ENCODE assay signal across 8 mouse cellular contexts in genomic region chr16:18628948-18629340, GRCm38 (mm10). TPM values are rescaled to one million over a fixed set of nuclear protein-coding genes. Genes with fewer than 3 reads are reported as not detected.
DNase-seq lines count a peak whose midpoint lies in the region; ATAC-seq and TF ChIP-seq lines count a peak whose summit lies in the region.

No protein-coding gene starts in this region.

- H3K9me3 ChIP-seq in hindbrain, embryonic 11.5 days (ENCODE audit: control insufficient read depth, low read length): no peaks in the 10 kb centered on the region
- no peaks in the 10 kb centered on the region for H3K9me3 ChIP-seq in midbrain, embryonic 13.5 days

- peak overlapping the region; percentile 87 for H3K4me2 ChIP-seq in hindbrain, embryonic 11.5 days (replicated peaks; ENCODE audit: low read depth, low read length)
- peak overlapping the region; percentile 90 for H3K4me2 ChIP-seq in midbrain, embryonic 13.5 days (replicated peaks)

- TF ChIP-seq CTCF in kidney, adult 2 months (conservative IDR thresholded peaks at IDR 0.05; ENCODE audit: insufficient read depth, insufficient read length, low read depth, low read length): no peak
- TF ChIP-seq CTCF in bone marrow, adult 2 months (IDR thresholded peaks at IDR 0.05; ENCODE audit: control insufficient read depth, insufficient read depth, low read length): no peak

- H3K4me1 ChIP-seq in kidney, adult 2 months (ENCODE audit: control insufficient read depth, insufficient read depth, low read length): no peaks in the 10 kb centered on the region
- H3K4me1 ChIP-seq in bone marrow, adult 2 months (ENCODE audit: control insufficient read depth, insufficient read depth, low read length): peaks cover 3% of the 10 kb centered on the region; the same call in 1 of the 2 replicates
- H3K4me1 ChIP-seq in hindbrain, embryonic 11.5 days (replicated peaks; ENCODE audit: control insufficient read depth, insufficient read depth, low read length): peaks cover 26% of the 10 kb centered on the region
- H3K4me1 ChIP-seq in midbrain, embryonic 13.5 days (replicated peaks): peaks cover 39% of the 10 kb centered on the region

- 63% methylated on average over 2 of the region's 2 CpGs for WGBS in kidney, adult 2 months
- 25% methylated on average over 2 of the region's 2 CpGs for WGBS in bone marrow, adult 2 months
- 31% methylated on average over 2 of the region's 2 CpGs for WGBS in hindbrain, embryonic 11.5 days
- 25% methylated on average over 2 of the region's 2 CpGs for WGBS in midbrain, embryonic 13.5 days

- H3K9ac ChIP-seq in hindbrain, embryonic 11.5 days (ENCODE audit: low read depth, low read length): peak overlapping the region; percentile 90
- peak overlapping the region; percentile 96 for H3K9ac ChIP-seq in midbrain, embryonic 13.5 days (replicated peaks)

- H3K4me3 ChIP-seq in kidney, adult 2 months (ENCODE audit: insufficient read depth, low read depth, low read length): peak overlapping the region; percentile 65; the same call in 1 of the 2 replicates
- H3K4me3 ChIP-seq in bone marrow, adult 2 months (replicated peaks; ENCODE audit: control insufficient read depth, low read depth, low read length): peak overlapping the region; percentile 77
- H3K4me3 ChIP-seq in hindbrain, embryonic 11.5 days (ENCODE audit: low read depth, low read length): peak overlapping the region; percentile 84
- peak overlapping the region; percentile 88 for H3K4me3 ChIP-seq in midbrain, embryonic 13.5 days (replicated peaks)

- DNase-seq in kidney, adult 2 months: no peak
- DNase-seq in kidney, adult 11 months: no peak
- no peak for DNase-seq in hindbrain, embryonic 11.5 days (ENCODE audit: low spot score)
- DNase-seq in urinary bladder, adult 18-20 months (ENCODE audit: low spot score in 2 of 2): no peak
- no peak for DNase-seq in adrenal gland, postnatal 10 days

- 0 out of 2 replicates have a peak, but pooled peaks have one; percentile 0 for ATAC-seq in hindbrain, embryonic 11.5 days (ENCODE audit: low FRiP score)
- ATAC-seq in midbrain, embryonic 13.5 days: peak; percentile 1
- ATAC-seq in activated CD4-positive, CD25-positive, alpha-beta regulatory T cell, adult 4 months: no peak

- no peaks in the 10 kb centered on the region for H3K36me3 ChIP-seq in kidney, adult 2 months (ENCODE audit: control insufficient read depth, insufficient read depth, low read length)
- no peaks in the 10 kb centered on the region; the same call in 1 of the 2 replicates for H3K36me3 ChIP-seq in hindbrain, embryonic 11.5 days (ENCODE audit: control insufficient read depth, insufficient read depth, low read length)
- peaks cover 18% of the 10 kb centered on the region for H3K36me3 ChIP-seq in midbrain, embryonic 13.5 days

- H3K27ac ChIP-seq in kidney, adult 2 months (ENCODE audit: insufficient read depth, low read depth, low read length): no peak overlapping the region
- H3K27ac ChIP-seq in bone marrow, adult 2 months (ENCODE audit: control insufficient read depth, insufficient read depth, low read depth, low read length, poor library complexity): peak overlapping the region; percentile 78
- peak overlapping the region; percentile 85 for H3K27ac ChIP-seq in hindbrain, embryonic 11.5 days (ENCODE audit: low read depth, low read length)
- H3K27ac ChIP-seq in midbrain, embryonic 13.5 days: peak overlapping the region; percentile 91

- H3K27me3 ChIP-seq in kidney, adult 2 months (replicated peaks; ENCODE audit: control insufficient read depth, insufficient read depth, low read length): no peaks in the 10 kb centered on the region; the same call in 1 of the 2 replicates
- H3K27me3 ChIP-seq in hindbrain, embryonic 11.5 days (ENCODE audit: control insufficient read depth, insufficient read depth, low read length): peaks cover 36% of the 10 kb centered on the region
- H3K27me3 ChIP-seq in midbrain, embryonic 13.5 days: peaks cover 52% of the 10 kb centered on the region

- no peak for TF ChIP-seq POLR2A in kidney, adult 2 months (IDR thresholded peaks at IDR 0.05; ENCODE audit: low read depth, low read length)
- no peak for TF ChIP-seq POLR2A in bone marrow, adult 2 months (IDR thresholded peaks at IDR 0.05; ENCODE audit: borderline replicate concordance, control insufficient read depth, low read depth, low read length)

RNA-seq across cellular contexts. Expression of gene Sept5, which starts 0.8 kb away (rescaled TPM):
- 3.1 and 3.8 TPM in 2 replicates for polyA plus RNA-seq in kidney, adult 2 months (2012; rRNA removed)
- polyA plus RNA-seq in bone marrow, adult 2 months (2011; ENCODE audit: insufficient read depth, insufficient read length, low replicate concordance, missing spikeins): 13.9 and 41.9 TPM in 2 replicates
- polyA plus RNA-seq in hindbrain, embryonic 11.5 days (2014; fragmentation: Nextera tagmentation; extraction: Ambion mirVana): 63.4 and 64.4 TPM in 2 replicates
- 149 and 151 TPM in 2 replicates for polyA plus RNA-seq in midbrain, embryonic 13.5 days (2015; fragmentation: Nextera tagmentation; extraction: Ambion mirVana)
- 10 to 100 TPM; 14.2 to 24.3 TPM for total RNA-seq in adrenal gland, postnatal 10 days (2021)
- under 1 TPM; 0.28 to 0.51 TPM for polyA plus RNA-seq in activated CD4-positive, CD25-positive, alpha-beta regulatory T cell, adult 4 months (2017; shearing (Covaris generic))

RNA-seq across cellular contexts. Expression of gene Gm49601, which starts 2.7 kb away (rescaled TPM):
- polyA plus RNA-seq in kidney, adult 2 months (2012; rRNA removed): 1.1 and 1.4 TPM in 2 replicates
- polyA plus RNA-seq in bone marrow, adult 2 months (2011; ENCODE audit: insufficient read depth, insufficient read length, low replicate concordance, missing spikeins): 13.1 and 15.2 TPM in 2 replicates
- polyA plus RNA-seq in hindbrain, embryonic 11.5 days (2014; fragmentation: Nextera tagmentation; extraction: Ambion mirVana): 3.9 and 6.0 TPM in 2 replicates
- polyA plus RNA-seq in midbrain, embryonic 13.5 days (2015; fragmentation: Nextera tagmentation; extraction: Ambion mirVana): 16.5 and 18.3 TPM in 2 replicates
- total RNA-seq in adrenal gland, postnatal 10 days (2021): 1 to 10 TPM; 2.5 to 4.8 TPM
- not detected for polyA plus RNA-seq in activated CD4-positive, CD25-positive, alpha-beta regulatory T cell, adult 4 months (2017; shearing (Covaris generic))

RNA-seq across cellular contexts. Expression of gene Gp1bb, which starts 6.7 kb away (rescaled TPM):
- 0.34 and 0.69 TPM in 2 replicates for polyA plus RNA-seq in kidney, adult 2 months (2012; rRNA removed)
- polyA plus RNA-seq in bone marrow, adult 2 months (2011; ENCODE audit: insufficient read depth, insufficient read length, low replicate concordance, missing spikeins): 50.4 and 84.3 TPM in 2 replicates
- 8.9 and 9.5 TPM in 2 replicates for polyA plus RNA-seq in hindbrain, embryonic 11.5 days (2014; fragmentation: Nextera tagmentation; extraction: Ambion mirVana)
- 8.2 and 10.5 TPM in 2 replicates for polyA plus RNA-seq in midbrain, embryonic 13.5 days (2015; fragmentation: Nextera tagmentation; extraction: Ambion mirVana)
- total RNA-seq in adrenal gland, postnatal 10 days (2021): 1 to 10 TPM; 1.1 to 1.4 TPM
- polyA plus RNA-seq in activated CD4-positive, CD25-positive, alpha-beta regulatory T cell, adult 4 months (2017; shearing (Covaris generic)): not detected

RNA-seq across cellular contexts. Expression of gene Tbx1, which starts 38.5 kb away (rescaled TPM):
- polyA plus RNA-seq in kidney, adult 2 months (2012; rRNA removed): 0.15 and 1.7 TPM in 2 replicates
- not detected in 2 replicates for polyA plus RNA-seq in bone marrow, adult 2 months (2011; ENCODE audit: insufficient read depth, insufficient read length, low replicate concordance, missing spikeins)
- polyA plus RNA-seq in hindbrain, embryonic 11.5 days (2014; fragmentation: Nextera tagmentation; extraction: Ambion mirVana): 6.4 and 7.4 TPM in 2 replicates
- 0.34 and 0.71 TPM in 2 replicates for polyA plus RNA-seq in midbrain, embryonic 13.5 days (2015; fragmentation: Nextera tagmentation; extraction: Ambion mirVana)
- total RNA-seq in adrenal gland, postnatal 10 days (2021): 1 to 10 TPM; 1.2 to 9.1 TPM
- polyA plus RNA-seq in activated CD4-positive, CD25-positive, alpha-beta regulatory T cell, adult 4 months (2017; shearing (Covaris generic)): not detected
